Mouse (Mus musculus): ENCODE measurements around the gene Eva1a.

Eva1a gene

GRCm38 (mm10) chr6:82066515-82067081 lies 25.8 kb downstream of the Eva1a start:
- DNase-seq (ENCODE audit: low spot score) = no peak

- no peak for DNase-seq (ENCODE audit: low spot score)
Measured at GRCm38 (mm10) chr6:82070459-82070858, 29.6 kb downstream of the Eva1a start.

- DNase-seq (ENCODE audit: low spot score) = no peak
Measured at GRCm38 (mm10) chr6:82073011-82073410, 32.2 kb downstream of the Eva1a start.

GRCm38 (mm10) chr6:82073567-82073966 lies 32.7 kb downstream of the Eva1a start:
- no peak for DNase-seq (ENCODE audit: low spot score)

GRCm38 (mm10) chr6:82076364-82076763 lies 35.5 kb downstream of the Eva1a start:
- DNase-seq (ENCODE audit: low spot score) = no peak

- no peak for DNase-seq (ENCODE audit: low spot score)
Measured at GRCm38 (mm10) chr6:82078875-82079274, 38.0 kb downstream of the Eva1a start.

- no peak for DNase-seq (ENCODE audit: low spot score)
Measured at GRCm38 (mm10) chr6:82083655-82084054, 42.8 kb downstream of the Eva1a start.

- DNase-seq (ENCODE audit: low spot score) = no peak
Measured at GRCm38 (mm10) chr6:82084235-82084634, 43.4 kb downstream of the Eva1a start.

GRCm38 (mm10) chr6:82085313-82085908 lies 44.6 kb downstream of the Eva1a start:
- no peak for DNase-seq (ENCODE audit: low spot score)

GRCm38 (mm10) chr6:82088133-82088532 lies 47.3 kb downstream of the Eva1a start:
- no peak for DNase-seq (ENCODE audit: low spot score)

- DNase-seq (ENCODE audit: low spot score) = no peak
Measured at GRCm38 (mm10) chr6:82091773-82092172, 50.9 kb downstream of the Eva1a start.

GRCm38 (mm10) chr6:82097705-82098104 lies 56.9 kb downstream of the Eva1a start:
- DNase-seq (ENCODE audit: low spot score) = no peak

- no peak for DNase-seq (ENCODE audit: low spot score)
Measured at GRCm38 (mm10) chr6:82098456-82098855, 57.6 kb downstream of the Eva1a start.

- no peak for DNase-seq (ENCODE audit: low spot score)
Measured at GRCm38 (mm10) chr6:82110473-82110872, 69.6 kb downstream of the Eva1a start.

- DNase-seq (ENCODE audit: low spot score) = no peak
Measured at GRCm38 (mm10) chr6:82111111-82111510, 70.3 kb downstream of the Eva1a start.

GRCm38 (mm10) chr6:82111540-82111939 lies 70.7 kb downstream of the Eva1a start:
- no peak for DNase-seq (ENCODE audit: low spot score)

GRCm38 (mm10) chr6:82112127-82113090 lies 71.6 kb downstream of the Eva1a start:
- DNase-seq (ENCODE audit: low spot score) = no peak

GRCm38 (mm10) chr6:82115335-82115965 lies 74.6 kb downstream of the Eva1a start:
- DNase-seq (ENCODE audit: low spot score) = no peak

- no peak for DNase-seq (ENCODE audit: low spot score)
Measured at GRCm38 (mm10) chr6:82116176-82116575, 75.3 kb downstream of the Eva1a start.

- DNase-seq (ENCODE audit: low spot score) = no peak
Measured at GRCm38 (mm10) chr6:82117871-82118270, 77.0 kb downstream of the Eva1a start.

GRCm38 (mm10) chr6:82119322-82120162 lies 78.7 kb downstream of the Eva1a start:
- peak; percentile 47 for DNase-seq (ENCODE audit: low spot score)

- DNase-seq (ENCODE audit: low spot score) = peak; percentile 14
Measured at GRCm38 (mm10) chr6:82125134-82125533, 84.3 kb downstream of the Eva1a start.
